Mouse (Mus musculus): Measurements from ENCODE around the gene Gckr. TPM values are rescaled to one million over a fixed set of nuclear protein-coding genes. Genes with fewer than 3 reads are reported as not detected.

The Gckr gene
- polyA plus RNA-seq, 1 experiment from 2014 or later, result 19.4 TPM

DNA sequence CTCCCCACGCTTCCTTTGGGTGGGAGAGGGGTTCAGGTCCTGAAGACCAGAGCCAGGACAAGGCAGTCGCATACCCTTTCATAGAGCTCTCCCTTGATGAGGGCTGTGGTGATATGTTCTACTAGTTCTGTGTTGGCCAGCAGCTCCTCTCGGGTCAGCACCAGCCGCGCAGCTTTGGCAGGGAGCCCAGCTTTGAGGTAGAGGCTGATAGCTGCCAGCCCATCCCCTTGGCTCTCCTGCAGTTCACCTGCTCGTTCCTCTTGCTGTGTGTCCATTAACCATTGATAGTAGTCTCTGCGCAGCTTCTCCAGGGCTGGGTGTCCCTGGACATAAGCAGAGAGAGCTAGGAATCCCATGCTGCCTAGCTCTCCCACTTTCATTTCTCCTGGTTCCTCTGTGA, 31.1 kb upstream of the Gckr start:
- H3K9me3 ChIP-seq (replicated peaks), result no peaks in the 10 kb centered on the region
- 70% methylated on average over 7 of the region's 7 CpGs for WGBS (ENCODE audit: insufficient replicate concordance)
- no peaks in the 10 kb centered on the region for H3K4me1 ChIP-seq (replicated peaks)
- H3K4me2 ChIP-seq, result no peak overlapping the region
- no peak overlapping the region for H3K4me3 ChIP-seq (replicated peaks)
- H3K27ac ChIP-seq (replicated peaks), result no peak overlapping the region
- no peak overlapping the region for H3K9ac ChIP-seq
- no peak for ATAC-seq (ENCODE audit: insufficient read depth)
- no peaks in the 10 kb centered on the region for H3K36me3 ChIP-seq (replicated peaks)
- no peaks in the 10 kb centered on the region for H3K27me3 ChIP-seq

DNA sequence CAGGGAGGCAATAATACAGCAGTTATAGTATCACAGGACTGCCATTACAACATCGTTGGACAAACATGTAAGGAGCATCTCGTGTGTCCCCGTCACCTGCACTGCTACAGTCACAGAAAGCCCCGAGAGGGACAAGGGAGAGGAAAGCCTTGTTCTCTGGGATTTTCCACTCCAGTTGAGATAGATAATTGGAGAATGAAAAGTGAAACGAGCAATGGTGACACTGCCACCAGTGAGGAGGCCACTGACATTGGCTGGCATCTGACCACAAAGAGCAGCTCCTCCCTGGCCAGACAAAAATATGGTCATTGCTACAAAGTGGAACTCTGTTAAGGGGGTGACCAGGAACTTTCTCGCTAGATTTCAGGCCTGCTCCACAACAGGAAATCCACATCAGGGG, 29.6 kb upstream of the Gckr start:
- no peak overlapping the region for H3K4me2 ChIP-seq
- H3K4me3 ChIP-seq (replicated peaks), result no peak overlapping the region
- no peak overlapping the region for H3K27ac ChIP-seq (replicated peaks)
- no peaks in the 10 kb centered on the region for H3K27me3 ChIP-seq
- H3K4me1 ChIP-seq (replicated peaks), result no peaks in the 10 kb centered on the region
- no peak overlapping the region for H3K9ac ChIP-seq
- no peaks in the 10 kb centered on the region for H3K36me3 ChIP-seq (replicated peaks)
- ATAC-seq (ENCODE audit: insufficient read depth), result no peak
- 50% methylated on average over 6 of the region's 6 CpGs for WGBS (ENCODE audit: insufficient replicate concordance)
- H3K9me3 ChIP-seq (replicated peaks), result no peaks in the 10 kb centered on the region

DNA sequence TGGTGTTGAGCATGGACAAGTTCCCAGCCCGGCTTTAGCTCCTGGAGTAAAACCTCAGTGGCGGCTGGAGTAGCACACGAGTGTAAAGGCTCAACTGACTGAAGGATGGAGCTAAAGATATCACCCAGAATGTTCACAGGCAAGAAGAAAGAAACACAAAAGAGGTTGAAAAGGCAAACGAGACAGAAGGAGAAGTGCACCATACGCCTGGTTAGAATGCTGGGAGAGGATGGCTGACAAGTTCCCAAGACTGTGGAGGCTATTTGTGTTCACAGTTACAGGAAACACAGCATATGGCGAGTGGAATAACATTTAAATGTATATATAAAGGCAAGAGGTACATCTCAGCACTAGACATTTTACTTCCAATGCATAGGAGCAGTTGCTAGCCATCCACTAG, 24.2 kb upstream of the Gckr start:
- Histone ChIP-seq H3K27ac (replicated peaks) (no peak overlapping the region), H3K4me2 (no peak overlapping the region), H3K4me1 (replicated peaks) (no peaks in the 10 kb centered on the region), H3K4me3 (replicated peaks) (no peak overlapping the region), H3K27me3 (no peaks in the 10 kb centered on the region), H3K9ac (no peak overlapping the region), H3K36me3 (replicated peaks) (no peaks in the 10 kb centered on the region), H3K9me3 (replicated peaks) (no peaks in the 10 kb centered on the region)
- ATAC-seq (ENCODE audit: insufficient read depth), result no peak
- WGBS (ENCODE audit: insufficient replicate concordance), result 60% methylated on average over 6 of the region's 6 CpGs

DNA sequence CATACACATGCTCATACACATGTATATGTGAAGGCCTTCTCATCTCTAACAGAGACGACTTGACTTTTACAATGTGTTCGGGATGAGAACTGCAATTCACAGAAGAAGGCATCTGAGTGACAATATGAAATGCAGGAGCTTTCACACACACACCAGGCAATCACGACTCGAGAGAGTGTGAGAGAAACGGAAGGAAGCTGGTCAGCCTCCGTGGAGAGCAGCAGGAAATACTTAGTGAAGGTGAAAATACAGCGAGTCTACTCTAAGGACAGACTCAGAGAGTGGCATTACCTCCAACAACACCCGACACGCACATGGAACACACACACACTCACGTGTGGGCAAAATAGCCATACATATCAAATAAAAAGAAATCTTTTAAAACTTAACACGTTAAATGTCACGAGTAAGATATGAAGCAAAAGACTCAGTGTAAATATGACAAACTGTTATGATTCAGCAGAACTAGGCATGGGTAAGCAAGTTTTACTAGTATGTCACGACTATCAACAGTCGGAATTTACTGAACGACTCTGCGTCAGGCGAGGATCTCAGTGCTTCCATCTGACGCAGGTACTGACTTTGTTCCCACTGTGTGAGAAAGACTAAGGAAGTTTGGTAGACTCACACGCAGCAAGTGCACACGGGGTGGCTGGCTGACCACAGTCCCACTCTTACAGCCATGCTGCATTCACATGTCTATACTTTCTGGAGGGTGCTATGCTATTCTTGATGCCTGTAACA, 17.8 kb upstream of the Gckr start:
- 53% methylated on average over 20 of the region's 20 CpGs for WGBS (ENCODE audit: insufficient replicate concordance)
- Histone ChIP-seq H3K27ac (replicated peaks) (no peak overlapping the region), H3K4me1 (replicated peaks) (no peaks in the 10 kb centered on the region), H3K36me3 (replicated peaks) (0 out of 2 replicates have a peak, but pooled peaks cover 5% of the 10 kb centered on the region), H3K4me3 (replicated peaks) (no peak overlapping the region), H3K9ac (no peak overlapping the region), H3K4me2 (no peak overlapping the region), H3K9me3 (replicated peaks) (no peaks in the 10 kb centered on the region), H3K27me3 (no peaks in the 10 kb centered on the region)
- no peak for ATAC-seq (ENCODE audit: insufficient read depth)

DNA sequence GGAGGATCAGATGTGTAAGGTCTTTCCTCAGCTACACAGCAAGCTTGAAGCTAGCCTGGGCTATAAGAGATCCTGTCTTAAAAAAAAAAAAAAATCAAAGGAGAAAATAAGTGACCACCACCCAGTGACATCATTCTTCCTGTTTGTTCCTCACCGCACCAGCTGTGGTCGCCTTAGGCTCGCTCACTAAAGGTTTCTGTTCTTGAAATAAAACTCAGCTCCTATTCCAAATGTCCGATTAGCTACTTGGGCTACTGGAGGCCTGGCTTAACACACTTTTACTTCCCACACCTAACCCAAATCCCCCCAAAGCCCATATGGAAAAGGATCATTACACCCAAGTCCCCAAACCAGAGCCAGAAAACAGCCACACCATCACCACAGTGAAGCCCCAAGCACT, 9.0 kb upstream of the Gckr start:
- ATAC-seq (ENCODE audit: insufficient read depth), result no peak
- Histone ChIP-seq H3K4me1 (replicated peaks) (peaks cover 28% of the 10 kb centered on the region), H3K36me3 (replicated peaks) (0 out of 2 replicates have a peak, but pooled peaks cover 7% of the 10 kb centered on the region), H3K4me2 (no peak overlapping the region), H3K9ac (no peak overlapping the region), H3K9me3 (replicated peaks) (no peaks in the 10 kb centered on the region), H3K4me3 (replicated peaks) (no peak overlapping the region), H3K27ac (replicated peaks) (no peak overlapping the region), H3K27me3 (no peaks in the 10 kb centered on the region)
- WGBS (ENCODE audit: insufficient replicate concordance), result 34% methylated on average over 4 of the region's 4 CpGs

DNA sequence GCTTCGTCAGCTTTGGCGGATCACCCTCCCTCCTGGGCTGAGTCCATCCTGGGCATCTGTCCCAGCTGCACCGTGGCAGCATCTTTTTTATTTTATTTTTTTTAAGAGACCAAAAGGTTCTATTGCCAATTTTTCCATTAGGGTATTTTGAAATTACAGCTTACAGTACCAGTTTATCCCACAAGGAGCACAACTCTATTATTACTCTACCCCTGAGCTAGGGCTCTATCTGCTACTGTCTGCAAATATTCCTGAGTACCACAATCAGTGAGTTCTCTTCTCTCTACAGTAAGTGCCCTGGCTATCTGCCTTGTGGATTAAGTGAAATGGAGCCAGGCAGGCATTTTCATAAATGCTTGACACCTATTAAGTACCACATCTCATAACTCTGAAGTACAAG, 8.6 kb upstream of the Gckr start:
- ATAC-seq (ENCODE audit: insufficient read depth), result no peak
- 51% methylated on average over 3 of the region's 3 CpGs for WGBS (ENCODE audit: insufficient replicate concordance)
- H3K36me3 ChIP-seq (replicated peaks), result 0 out of 2 replicates have a peak, but pooled peaks cover 5% of the 10 kb centered on the region

DNA sequence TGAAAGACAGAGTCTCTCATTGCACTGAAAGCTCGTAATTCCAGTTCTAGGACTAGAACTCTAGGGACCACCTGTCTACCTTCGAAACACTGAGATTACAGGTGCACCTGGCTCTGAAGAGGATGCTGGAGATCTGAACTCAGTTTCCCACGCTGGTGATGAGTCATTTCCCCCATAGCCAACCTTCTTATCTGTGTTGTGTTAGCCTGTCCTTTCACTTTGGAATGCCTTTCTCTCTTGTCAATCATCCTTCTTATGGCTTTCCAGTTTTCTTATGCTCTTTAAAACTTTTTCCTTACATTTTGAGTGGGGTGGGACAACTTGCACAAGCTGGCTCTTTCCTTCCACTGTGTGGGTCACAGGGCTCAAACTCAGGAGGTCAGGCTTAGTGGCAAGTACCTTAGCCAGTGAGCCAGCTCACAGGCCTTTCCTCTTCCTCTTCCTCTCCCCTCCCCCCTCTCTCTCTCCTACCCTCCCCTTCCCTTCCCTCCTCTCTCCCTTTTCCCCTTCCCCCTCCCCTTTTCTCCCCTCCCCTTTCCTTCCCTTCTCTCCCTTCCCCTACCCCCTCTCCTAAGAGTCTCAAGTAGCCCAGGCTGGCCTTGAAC, 7.5 kb upstream of the Gckr start:
- WGBS (ENCODE audit: insufficient replicate concordance), result 52% methylated on average over 3 of the region's 3 CpGs
- Histone ChIP-seq H3K27me3 (peaks cover 15% of the 10 kb centered on the region), H3K27ac (replicated peaks) (no peak overlapping the region), H3K4me2 (peak overlapping the region; percentile 78), H3K4me1 (replicated peaks) (peaks cover 28% of the 10 kb centered on the region), H3K9ac (no peak overlapping the region), H3K4me3 (replicated peaks) (no peak overlapping the region), H3K9me3 (replicated peaks) (no peaks in the 10 kb centered on the region), H3K36me3 (replicated peaks) (0 out of 2 replicates have a peak, but pooled peaks cover 2% of the 10 kb centered on the region)
- no peak for ATAC-seq (ENCODE audit: insufficient read depth)

More for the DNA sequence above, 8.6 kb upstream of the Gckr start:
- peaks cover 28% of the 10 kb centered on the region for H3K4me1 ChIP-seq (replicated peaks)
- no peak overlapping the region for H3K27ac ChIP-seq (replicated peaks)
- no peak overlapping the region for H3K4me3 ChIP-seq (replicated peaks)
- no peak overlapping the region for H3K9ac ChIP-seq
- H3K27me3 ChIP-seq, result peaks cover 4% of the 10 kb centered on the region; the same call in 1 of the 2 replicates
- no peaks in the 10 kb centered on the region for H3K9me3 ChIP-seq (replicated peaks)
- H3K4me2 ChIP-seq, result no peak overlapping the region

DNA sequence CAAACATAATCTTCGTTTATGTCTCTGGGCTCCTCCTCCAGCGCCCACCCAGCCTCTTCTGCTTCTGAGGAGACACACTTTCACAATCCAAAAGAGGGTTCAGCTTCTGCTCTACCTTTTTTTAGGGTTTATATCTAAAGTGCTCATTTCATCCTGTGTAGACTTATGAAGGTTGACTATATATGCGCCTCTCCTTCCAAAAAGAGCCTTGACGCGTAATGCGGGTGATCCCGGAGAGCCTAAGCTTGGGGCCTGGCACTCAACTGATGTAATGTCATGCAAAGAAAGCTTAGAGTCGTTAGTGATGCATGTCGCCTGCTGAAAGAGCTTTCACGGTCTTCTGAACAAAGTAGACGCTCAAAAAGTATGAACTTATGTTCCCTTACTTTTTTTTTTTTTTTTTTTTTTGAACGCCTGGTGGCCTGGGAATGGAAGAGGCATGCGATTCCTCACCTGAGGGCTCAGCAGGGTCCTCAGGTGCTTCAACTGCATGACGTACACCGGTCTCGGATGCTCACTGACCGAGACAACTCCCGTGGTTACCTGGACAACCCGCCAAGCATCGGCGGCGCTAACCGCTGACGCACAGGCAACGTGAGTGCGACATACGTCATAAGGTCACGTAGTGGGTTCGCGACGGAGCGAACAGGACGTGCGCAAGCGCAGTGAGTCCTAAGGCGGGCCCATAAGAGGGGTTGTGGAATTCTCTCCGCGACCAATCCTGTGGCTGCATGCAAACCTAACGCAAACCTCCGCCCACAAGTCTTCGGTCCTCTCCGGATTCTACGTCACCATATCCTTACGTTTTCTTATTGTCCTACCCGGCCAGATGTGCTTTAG, 6.5 kb upstream of the Gckr start, which contains the start of gene Ift172:
Ift172 (minus strand) TSS at position 596 of the 840 bp plus-strand sequence.
- WGBS (ENCODE audit: insufficient replicate concordance), result 3% methylated on average over 45 of the region's 45 CpGs
- peak within 1 kb of the TSS; percentile 78 for H3K4me2 ChIP-seq
- peak; percentile 95 for ATAC-seq (ENCODE audit: insufficient read depth)
- H3K4me3 ChIP-seq (replicated peaks), result peak within 1 kb of the TSS; percentile 70
- peak within 1 kb of the TSS; percentile 61 for H3K9ac ChIP-seq
- 0 out of 2 replicates have a peak, but pooled peaks cover 2% of the 10 kb centered on the region for H3K36me3 ChIP-seq (replicated peaks)
- no peaks in the 10 kb centered on the region for H3K9me3 ChIP-seq (replicated peaks)
- peak within 1 kb of the TSS; percentile 83 for H3K27ac ChIP-seq (replicated peaks)
- H3K4me1 ChIP-seq (replicated peaks), result peaks cover 37% of the 10 kb centered on the region
- peaks cover 25% of the 10 kb centered on the region for H3K27me3 ChIP-seq

DNA sequence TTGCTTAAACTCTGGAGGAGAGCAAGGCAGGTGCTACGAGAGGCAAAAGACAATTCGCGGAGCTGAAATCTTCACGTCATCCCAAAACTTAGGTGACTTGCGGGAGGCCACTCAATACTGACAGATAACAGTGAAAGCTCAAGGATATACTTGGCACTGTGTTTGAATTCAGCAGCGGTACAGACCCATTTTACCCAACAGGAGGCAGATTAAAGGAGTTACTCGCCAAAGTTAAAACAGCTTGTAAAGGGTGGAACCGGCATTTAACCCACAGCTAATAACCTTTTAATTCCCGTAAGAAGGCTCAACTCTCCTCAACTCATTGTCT, 5.9 kb upstream of the Gckr start:
- 8% methylated on average over 9 of the region's 9 CpGs for WGBS (ENCODE audit: insufficient replicate concordance)
- H3K36me3 ChIP-seq (replicated peaks), result 0 out of 2 replicates have a peak, but pooled peaks cover 2% of the 10 kb centered on the region
- H3K27ac ChIP-seq (replicated peaks), result peak overlapping the region; percentile 83
- peak overlapping the region; percentile 70 for H3K4me3 ChIP-seq (replicated peaks)
- H3K9ac ChIP-seq, result peak overlapping the region; percentile 61
- H3K27me3 ChIP-seq, result peaks cover 31% of the 10 kb centered on the region
- peaks cover 42% of the 10 kb centered on the region for H3K4me1 ChIP-seq (replicated peaks)
- no peaks in the 10 kb centered on the region for H3K9me3 ChIP-seq (replicated peaks)
- peak overlapping the region; percentile 78 for H3K4me2 ChIP-seq
- peak; percentile 59 for ATAC-seq (ENCODE audit: insufficient read depth)

DNA sequence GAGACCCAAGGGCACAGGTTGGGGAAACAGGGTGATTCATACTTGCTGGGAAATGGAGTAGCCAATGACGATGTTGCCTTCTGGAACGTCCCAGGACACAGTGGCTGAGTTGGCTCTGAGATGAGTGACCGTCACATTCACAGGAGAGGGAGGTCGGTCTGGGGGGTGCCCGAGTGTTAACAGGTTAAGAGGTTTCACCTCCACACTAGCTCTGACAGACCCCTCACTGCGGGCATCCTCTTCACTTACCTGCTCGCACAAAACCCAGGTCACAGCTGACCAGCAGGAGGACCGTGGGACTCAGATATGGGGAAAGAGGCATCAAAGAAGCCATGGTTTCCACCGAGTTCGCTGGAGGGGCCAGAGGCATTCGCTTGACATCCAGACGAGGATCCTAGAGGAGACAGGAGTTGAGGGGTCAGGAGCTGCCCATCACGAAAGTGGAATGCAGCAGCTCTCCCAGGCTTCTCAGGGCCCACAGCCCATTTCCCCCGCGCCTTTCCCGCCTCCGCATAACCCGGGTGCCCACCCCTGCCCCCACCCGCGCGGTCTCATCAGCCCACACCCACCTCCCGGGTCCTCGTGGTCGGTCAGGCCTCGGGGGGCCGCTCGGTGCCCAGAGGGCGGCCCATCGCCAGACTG, 2.2 kb upstream of the Gckr start:
- Histone ChIP-seq H3K4me1 (replicated peaks) (peaks cover 36% of the 10 kb centered on the region), H3K9me3 (replicated peaks) (no peaks in the 10 kb centered on the region), H3K9ac (peak overlapping the region; percentile 53), H3K36me3 (replicated peaks) (0 out of 2 replicates have a peak, but pooled peaks cover 2% of the 10 kb centered on the region), H3K27me3 (peaks cover 53% of the 10 kb centered on the region), H3K27ac (replicated peaks) (no peak overlapping the region), H3K4me3 (replicated peaks) (peak overlapping the region; percentile 56), H3K4me2 (peak overlapping the region; percentile 73)
- no peak for ATAC-seq (ENCODE audit: insufficient read depth)
- 11% methylated on average over 29 of the region's 29 CpGs for WGBS (ENCODE audit: insufficient replicate concordance)
